Mouse (Mus musculus): ENCODE data around the gene Klc2. TPM values are rescaled to one million over a fixed set of nuclear protein-coding genes. Genes with fewer than 3 reads are reported as not detected.

Klc2 gene
- polyA plus RNA-seq, 1 experiment from 2014 or later = 34.6 TPM

DNA sequence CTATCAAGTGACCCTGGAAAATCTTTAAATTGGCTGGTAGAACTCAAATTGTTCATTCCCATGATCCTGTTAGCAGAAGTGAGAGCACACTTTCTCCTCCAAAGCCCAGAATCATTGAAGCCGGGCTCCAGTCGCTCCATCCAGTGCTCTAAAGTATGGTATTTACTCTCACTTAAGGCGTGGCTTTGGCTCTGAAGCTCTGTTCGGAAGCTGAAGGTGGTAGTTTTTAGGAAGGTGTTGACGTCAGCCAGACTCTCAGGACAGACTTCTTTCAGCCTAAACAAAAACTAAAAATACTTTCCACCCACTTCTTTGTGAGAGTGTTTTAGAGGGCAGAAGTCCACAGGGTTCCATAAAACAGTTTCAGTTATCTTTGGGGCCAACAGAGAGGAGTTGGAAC is 44.8 kb downstream of the Klc2 start:
- H3K27me3 ChIP-seq (ENCODE audit: control insufficient read depth, insufficient read depth, low read length) = peaks cover 11% of the 10 kb centered on the region
- no peaks in the 10 kb centered on the region for H3K36me3 ChIP-seq (ENCODE audit: control insufficient read depth, insufficient read depth, low read length)
- H3K27ac ChIP-seq (ENCODE audit: low read depth, low read length) = no peak overlapping the region
- no peak for ATAC-seq (ENCODE audit: low FRiP score)
- H3K4me3 ChIP-seq (ENCODE audit: low read depth, low read length) = no peak overlapping the region
- no peak overlapping the region for H3K9ac ChIP-seq (ENCODE audit: low read depth, low read length)
- H3K4me1 ChIP-seq (replicated peaks; ENCODE audit: control insufficient read depth, insufficient read depth, low read length) = peaks cover 15% of the 10 kb centered on the region
- H3K4me2 ChIP-seq (replicated peaks; ENCODE audit: low read depth, low read length) = no peak overlapping the region
- 39% methylated on average over 5 of the region's 5 CpGs for WGBS
- no peaks in the 10 kb centered on the region for H3K9me3 ChIP-seq (ENCODE audit: control insufficient read depth, low read length)
- DNase-seq (ENCODE audit: low spot score) = no peak

DNA sequence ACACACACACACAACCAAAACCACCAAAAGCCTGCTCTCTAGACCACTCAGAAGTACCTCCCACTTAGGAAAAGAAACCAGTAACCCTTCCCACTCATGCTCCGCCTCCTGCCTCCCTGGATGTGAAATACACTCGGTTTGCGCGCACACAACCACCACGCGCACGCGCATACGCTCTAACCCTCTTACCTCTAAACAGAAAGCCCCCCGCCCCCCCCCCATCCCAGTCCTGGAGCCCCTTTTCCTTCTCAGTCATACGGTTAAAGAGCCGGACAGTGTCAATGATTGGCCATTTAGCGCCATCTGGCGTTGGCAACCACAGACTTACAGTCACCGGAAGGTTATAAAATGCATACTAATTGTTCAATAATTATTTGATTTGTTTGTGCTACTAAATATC is 45.3 kb downstream of the Klc2 start:
- Histone ChIP-seq H3K4me2 (replicated peaks; ENCODE audit: low read depth, low read length) (peak overlapping the region; percentile 57; the same call in 1 of the 2 replicates), H3K4me3 (ENCODE audit: low read depth, low read length) (no peak overlapping the region), H3K27me3 (ENCODE audit: control insufficient read depth, insufficient read depth, low read length) (peaks cover 16% of the 10 kb centered on the region), H3K36me3 (ENCODE audit: control insufficient read depth, insufficient read depth, low read length) (no peaks in the 10 kb centered on the region), H3K4me1 (replicated peaks; ENCODE audit: control insufficient read depth, insufficient read depth, low read length) (peaks cover 20% of the 10 kb centered on the region), H3K9me3 (ENCODE audit: control insufficient read depth, low read length) (no peaks in the 10 kb centered on the region), H3K27ac (ENCODE audit: low read depth, low read length) (no peak overlapping the region), H3K9ac (ENCODE audit: low read depth, low read length) (no peak overlapping the region)
- DNase-seq (ENCODE audit: low spot score) = peak; percentile 87
- ATAC-seq (ENCODE audit: low FRiP score) = 0 out of 2 replicates have a peak, but pooled peaks have one; percentile 20
- 2% methylated on average over 15 of the region's 15 CpGs for WGBS

DNA sequence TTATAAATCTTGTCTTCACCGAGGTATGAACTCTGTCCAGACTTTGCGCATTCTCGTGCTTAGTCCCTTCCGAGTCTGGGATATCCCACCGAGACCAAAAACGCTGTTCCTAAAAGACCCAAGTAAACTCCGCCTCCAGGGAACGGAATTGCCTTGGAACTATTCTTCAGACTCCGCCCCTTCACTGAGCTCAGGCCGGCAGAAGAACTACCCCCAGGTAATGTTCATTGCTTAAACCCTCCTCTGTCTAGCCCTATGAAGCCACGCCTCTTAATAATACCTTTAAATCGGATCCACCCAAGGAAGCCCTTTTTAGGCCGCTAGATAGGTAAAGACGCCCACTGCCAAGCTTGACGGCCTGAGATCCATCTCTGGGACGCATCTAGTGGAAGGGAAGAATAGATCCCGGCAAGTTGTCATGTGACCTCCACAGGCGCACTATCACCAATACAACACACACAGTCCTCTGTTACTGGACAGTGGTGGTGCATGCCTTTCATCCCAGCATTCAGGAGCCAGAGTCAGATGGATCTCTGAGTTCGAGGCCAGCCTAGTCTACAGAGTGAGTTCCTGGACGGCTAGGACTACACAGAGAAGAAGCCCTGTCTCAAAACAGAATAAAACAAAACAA is 45.9 kb downstream of the Klc2 start:
- Histone ChIP-seq H3K4me2 (replicated peaks; ENCODE audit: low read depth, low read length) (peak overlapping the region; percentile 57), H3K4me3 (ENCODE audit: low read depth, low read length) (peak overlapping the region; percentile 31), H3K9me3 (ENCODE audit: control insufficient read depth, low read length) (no peaks in the 10 kb centered on the region), H3K27me3 (ENCODE audit: control insufficient read depth, insufficient read depth, low read length) (peaks cover 17% of the 10 kb centered on the region), H3K4me1 (replicated peaks; ENCODE audit: control insufficient read depth, insufficient read depth, low read length) (peaks cover 25% of the 10 kb centered on the region), H3K36me3 (ENCODE audit: control insufficient read depth, insufficient read depth, low read length) (no peaks in the 10 kb centered on the region), H3K27ac (ENCODE audit: low read depth, low read length) (0 out of 2 replicates have a peak overlapping the region, but pooled peaks have one; percentile 80), H3K9ac (ENCODE audit: low read depth, low read length) (peak overlapping the region; percentile 61; the same call in 1 of the 2 replicates)
- no peak for DNase-seq (ENCODE audit: low spot score)
- peak; percentile 33 for ATAC-seq (ENCODE audit: low FRiP score)
- 3% methylated on average over 20 of the region's 20 CpGs for WGBS

DNA sequence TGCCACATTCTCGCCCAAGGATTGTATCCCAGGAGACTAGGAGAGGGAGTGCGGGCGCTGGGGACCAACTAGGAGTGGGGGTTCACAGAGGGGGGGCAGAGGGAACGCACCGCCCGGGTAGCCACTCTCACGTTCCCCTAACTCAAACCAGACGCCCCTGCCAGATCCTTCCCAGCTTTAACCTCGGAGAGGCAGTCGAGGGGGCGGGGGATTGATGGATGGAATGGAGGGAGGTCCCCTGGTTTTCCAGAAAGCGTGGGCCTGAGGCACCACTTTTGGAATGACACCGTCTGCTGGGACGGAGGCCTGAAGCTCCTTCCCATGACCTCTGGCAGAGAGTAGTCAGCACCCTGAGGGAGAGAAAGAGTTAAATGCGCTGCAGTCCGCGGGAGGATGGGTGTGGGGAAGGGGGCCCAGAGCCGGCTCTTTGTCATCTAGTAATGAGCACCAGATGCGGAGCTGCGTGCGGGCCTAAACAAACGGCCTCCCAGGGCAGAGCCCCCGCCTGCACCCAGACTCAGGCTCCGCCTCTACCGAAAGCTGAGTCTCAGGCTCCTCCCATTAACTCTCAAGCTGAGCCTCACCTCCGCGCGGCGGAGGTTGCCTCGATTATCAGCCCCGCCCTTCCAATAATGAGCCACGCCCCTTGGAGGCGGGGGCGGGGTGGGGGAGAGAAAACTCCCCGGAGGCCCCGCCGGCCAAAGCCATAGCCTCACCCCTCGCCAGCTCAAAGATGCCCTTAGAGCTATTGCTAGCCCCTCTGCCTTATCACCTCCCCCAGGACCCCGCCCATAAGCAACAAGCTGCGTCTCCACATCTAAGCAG is 46.6 kb downstream of the Klc2 start:
- WGBS = under 1% methylated on average over 38 of the region's 40 CpGs
- peak overlapping the region; percentile 61 for H3K9ac ChIP-seq (ENCODE audit: low read depth, low read length)
- H3K27me3 ChIP-seq (ENCODE audit: control insufficient read depth, insufficient read depth, low read length) = peaks cover 21% of the 10 kb centered on the region
- H3K9me3 ChIP-seq (ENCODE audit: control insufficient read depth, low read length) = no peaks in the 10 kb centered on the region
- DNase-seq (ENCODE audit: low spot score) (peak; percentile 91), ATAC-seq (ENCODE audit: low FRiP score) (peak; percentile 87)
- peak overlapping the region; percentile 31 for H3K4me3 ChIP-seq (ENCODE audit: low read depth, low read length)
- peaks cover 32% of the 10 kb centered on the region for H3K4me1 ChIP-seq (replicated peaks; ENCODE audit: control insufficient read depth, insufficient read depth, low read length)
- peak overlapping the region; percentile 80 for H3K27ac ChIP-seq (ENCODE audit: low read depth, low read length)
- no peaks in the 10 kb centered on the region for H3K36me3 ChIP-seq (ENCODE audit: control insufficient read depth, insufficient read depth, low read length)
- H3K4me2 ChIP-seq (replicated peaks; ENCODE audit: low read depth, low read length) = peak overlapping the region; percentile 57

DNA sequence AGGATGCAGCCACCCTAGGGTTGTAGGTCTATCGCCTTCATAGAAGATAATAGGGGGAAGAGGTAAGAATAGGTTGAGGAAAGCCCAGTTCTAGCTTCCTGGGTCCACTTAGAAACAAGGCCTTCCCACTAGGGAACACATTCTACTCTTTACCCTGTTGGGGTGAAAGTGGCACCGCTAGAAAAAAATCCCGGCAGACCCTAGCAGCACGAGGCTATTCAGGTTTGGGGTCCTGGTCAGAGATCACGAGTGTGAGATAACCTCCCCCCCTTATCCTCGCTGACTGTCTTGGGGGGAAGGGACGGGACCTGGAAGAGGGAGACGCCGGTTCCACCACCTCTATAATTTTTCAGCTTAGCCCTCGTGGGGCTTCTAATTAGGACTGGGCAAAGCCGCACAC is 47.3 kb downstream of the Klc2 start:
- Histone ChIP-seq H3K4me1 (replicated peaks; ENCODE audit: control insufficient read depth, insufficient read depth, low read length) (peaks cover 32% of the 10 kb centered on the region), H3K9ac (ENCODE audit: low read depth, low read length) (peak overlapping the region; percentile 61), H3K4me2 (replicated peaks; ENCODE audit: low read depth, low read length) (peak overlapping the region; percentile 57), H3K36me3 (ENCODE audit: control insufficient read depth, insufficient read depth, low read length) (no peaks in the 10 kb centered on the region), H3K4me3 (ENCODE audit: low read depth, low read length) (peak overlapping the region; percentile 31), H3K27me3 (ENCODE audit: control insufficient read depth, insufficient read depth, low read length) (peaks cover 22% of the 10 kb centered on the region), H3K9me3 (ENCODE audit: control insufficient read depth, low read length) (no peaks in the 10 kb centered on the region), H3K27ac (ENCODE audit: low read depth, low read length) (peak overlapping the region; percentile 80)
- no peak for DNase-seq (ENCODE audit: low spot score)
- 8% methylated on average over 11 of the region's 11 CpGs for WGBS
- ATAC-seq (ENCODE audit: low FRiP score) = no peak

DNA sequence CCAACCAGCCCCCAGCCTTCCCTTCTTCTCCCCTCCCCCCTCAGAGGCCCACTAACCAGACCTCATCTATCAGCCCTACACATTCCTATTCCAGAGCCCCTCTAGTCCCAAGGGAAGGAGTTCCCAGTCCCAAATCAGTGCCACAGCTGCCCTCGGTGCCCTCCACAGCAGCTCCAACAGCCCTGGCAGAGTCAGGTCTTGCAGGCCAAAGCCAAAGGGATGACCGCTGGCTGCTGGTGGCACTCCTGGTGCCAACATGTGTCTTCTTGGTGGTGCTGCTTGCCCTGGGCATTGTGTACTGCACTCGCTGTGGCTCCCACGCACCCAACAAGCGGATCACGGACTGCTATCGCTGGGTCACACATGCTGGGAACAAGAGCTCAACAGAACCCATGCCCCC is 48.4 kb downstream of the Klc2 start:
- H3K4me3 ChIP-seq (ENCODE audit: low read depth, low read length) = no peak overlapping the region
- WGBS = 74% methylated on average over 7 of the region's 7 CpGs
- peaks cover 22% of the 10 kb centered on the region for H3K27me3 ChIP-seq (ENCODE audit: control insufficient read depth, insufficient read depth, low read length)
- no peak for DNase-seq (ENCODE audit: low spot score)
- no peak overlapping the region for H3K9ac ChIP-seq (ENCODE audit: low read depth, low read length)
- H3K36me3 ChIP-seq (ENCODE audit: control insufficient read depth, insufficient read depth, low read length) = no peaks in the 10 kb centered on the region
- no peak overlapping the region for H3K27ac ChIP-seq (ENCODE audit: low read depth, low read length)
- H3K9me3 ChIP-seq (ENCODE audit: control insufficient read depth, low read length) = no peaks in the 10 kb centered on the region
- ATAC-seq (ENCODE audit: low FRiP score) = no peak
- peak overlapping the region; percentile 14; the same call in 1 of the 2 replicates for H3K4me2 ChIP-seq (replicated peaks; ENCODE audit: low read depth, low read length)
- H3K4me1 ChIP-seq (replicated peaks; ENCODE audit: control insufficient read depth, insufficient read depth, low read length) = peaks cover 32% of the 10 kb centered on the region

DNA sequence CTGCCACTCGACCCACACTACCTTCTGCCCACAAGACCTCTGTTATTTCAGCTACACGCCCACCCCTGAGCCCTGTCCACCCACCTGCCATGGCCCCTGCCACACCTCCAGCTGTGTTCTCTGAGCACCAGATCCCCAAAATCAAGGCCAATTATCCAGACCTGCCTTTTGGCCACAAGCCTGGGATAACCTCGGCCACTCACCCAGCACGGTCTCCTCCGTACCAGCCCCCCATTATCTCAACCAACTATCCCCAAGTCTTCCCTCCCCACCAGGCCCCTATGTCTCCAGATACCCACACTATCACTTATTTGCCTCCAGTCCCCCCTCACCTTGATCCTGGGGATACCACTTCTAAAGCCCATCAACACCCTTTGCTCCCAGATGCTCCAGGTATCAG is 48.9 kb downstream of the Klc2 start:
- H3K9me3 ChIP-seq (ENCODE audit: control insufficient read depth, low read length) = no peaks in the 10 kb centered on the region
- no peak overlapping the region for H3K27ac ChIP-seq (ENCODE audit: low read depth, low read length)
- H3K4me2 ChIP-seq (replicated peaks; ENCODE audit: low read depth, low read length) = peak overlapping the region; percentile 14; the same call in 1 of the 2 replicates
- H3K36me3 ChIP-seq (ENCODE audit: control insufficient read depth, insufficient read depth, low read length) = no peaks in the 10 kb centered on the region
- no peak overlapping the region for H3K9ac ChIP-seq (ENCODE audit: low read depth, low read length)
- no peak for DNase-seq (ENCODE audit: low spot score)
- peaks cover 32% of the 10 kb centered on the region for H3K4me1 ChIP-seq (replicated peaks; ENCODE audit: control insufficient read depth, insufficient read depth, low read length)
- 87% methylated on average over 5 of the region's 5 CpGs for WGBS
- H3K27me3 ChIP-seq (ENCODE audit: control insufficient read depth, insufficient read depth, low read length) = peaks cover 22% of the 10 kb centered on the region
- ATAC-seq (ENCODE audit: low FRiP score) = no peak
- no peak overlapping the region for H3K4me3 ChIP-seq (ENCODE audit: low read depth, low read length)

DNA sequence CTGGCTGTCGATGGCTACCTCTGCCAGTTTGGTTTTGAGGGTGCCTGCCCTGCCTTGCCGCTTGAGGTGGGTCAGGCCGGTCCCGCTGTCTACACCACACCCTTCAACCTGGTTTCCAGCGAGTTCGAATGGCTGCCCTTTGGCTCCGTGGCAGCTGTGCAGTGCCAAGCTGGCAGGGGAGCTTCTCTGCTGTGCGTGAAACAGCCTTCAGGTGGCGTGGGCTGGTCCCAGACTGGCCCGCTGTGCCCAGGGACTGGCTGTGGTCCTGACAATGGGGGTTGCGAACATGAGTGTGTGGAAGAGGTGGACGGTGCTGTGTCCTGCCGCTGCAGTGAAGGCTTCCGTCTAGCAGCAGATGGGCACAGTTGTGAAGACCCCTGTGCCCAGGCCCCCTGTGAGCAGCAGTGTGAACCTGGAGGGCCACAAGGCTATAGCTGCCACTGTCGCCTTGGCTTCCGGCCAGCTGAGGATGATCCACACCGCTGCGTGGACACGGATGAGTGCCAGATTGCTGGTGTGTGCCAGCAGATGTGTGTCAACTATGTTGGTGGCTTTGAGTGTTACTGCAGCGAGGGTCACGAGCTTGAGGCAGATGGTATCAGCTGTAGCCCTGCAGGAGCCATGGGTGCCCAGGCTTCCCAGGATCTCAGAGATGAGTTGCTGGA is 49.7 kb downstream of the Klc2 start:
- WGBS = 37% methylated on average over 21 of the region's 21 CpGs
- Histone ChIP-seq H3K4me3 (ENCODE audit: low read depth, low read length) (peak overlapping the region; percentile 35), H3K4me1 (replicated peaks; ENCODE audit: control insufficient read depth, insufficient read depth, low read length) (peaks cover 32% of the 10 kb centered on the region), H3K27ac (ENCODE audit: low read depth, low read length) (no peak overlapping the region), H3K9ac (ENCODE audit: low read depth, low read length) (peak overlapping the region; percentile 62), H3K27me3 (ENCODE audit: control insufficient read depth, insufficient read depth, low read length) (peaks cover 22% of the 10 kb centered on the region), H3K4me2 (replicated peaks; ENCODE audit: low read depth, low read length) (peak overlapping the region; percentile 91), H3K9me3 (ENCODE audit: control insufficient read depth, low read length) (no peaks in the 10 kb centered on the region), H3K36me3 (ENCODE audit: control insufficient read depth, insufficient read depth, low read length) (no peaks in the 10 kb centered on the region)
- ATAC-seq (ENCODE audit: low FRiP score) (no peak), DNase-seq (ENCODE audit: low spot score) (peak; percentile 48)
